In the genomic region with DNA sequence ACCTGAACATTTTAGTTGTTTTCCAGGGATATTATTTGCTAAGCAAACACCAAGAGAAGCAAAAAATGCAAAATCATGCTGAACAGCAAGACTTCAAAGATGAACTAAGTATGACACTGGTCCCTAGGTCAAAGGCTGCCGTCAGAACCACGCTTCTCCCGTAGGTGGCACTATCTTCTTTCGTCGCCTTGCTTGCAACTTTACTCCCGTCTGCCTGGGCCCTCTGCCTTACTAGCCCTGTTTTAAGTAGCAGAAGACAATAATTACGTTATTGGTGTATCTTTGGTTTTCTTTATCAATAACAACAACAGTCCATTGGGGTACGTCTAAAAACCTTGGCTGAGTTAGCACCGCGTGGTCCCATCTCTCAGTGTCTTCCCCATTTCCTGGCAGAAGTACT, we compare ENCODE assay signal across 9 mouse cellular contexts. TPM values are rescaled to one million over a fixed set of nuclear protein-coding genes. Genes with fewer than 3 reads are reported as not detected.
DNase-seq lines count a peak whose midpoint lies in the region; ATAC-seq lines count a peak whose summit lies in the region.
"Had no signal": no experiment of that assay in that cellular context is flagged by ENCODE, and none has a peak within 500 bp of the region (broad histone marks: within the 10 kb centered on the region; RNA-seq: fewer than 3 reads in every experiment).

No protein-coding gene starts in this region.

- peak overlapping the region; percentile 80 for H3K4me3 ChIP-seq in heart, embryonic 15.5 days
- H3K4me3 ChIP-seq: megakaryocyte, embryonic 14.5 days had no signal

- DNase-seq in frontal cortex, postnatal 36 days (ENCODE audit: low spot score in 2 of 2), result peak; percentile 34 to 52
- DNase-seq in adipocyte (ENCODE audit: low spot score), result peak; percentile 75
- peak; percentile 30 for DNase-seq in embryo, embryonic 11.5 days (ENCODE audit: low read depth, low spot score)
- peak; percentile 27 for DNase-seq in large intestine, adult 2 months (ENCODE audit: low read depth, low spot score)
- peak; percentile 59 to 78 for DNase-seq in lung, postnatal 4 days
- peak; percentile 12 to 67 for DNase-seq in spleen, postnatal 10 days (ENCODE audit: low spot score in 2 of 2)

- no peaks in the 10 kb centered on the region for H3K9me3 ChIP-seq in heart, embryonic 15.5 days (replicated peaks)
- H3K9me3 ChIP-seq: megakaryocyte, embryonic 14.5 days had no signal

- ATAC-seq in frontal cortex, adult (ENCODE audit: low TSS enrichment), result no peak
- ATAC-seq in heart, embryonic 15.5 days (replicated peaks; ENCODE audit: insufficient number of reproducible peaks, insufficient read depth, low FRiP score, low read depth), result no peak

- no peaks in the 10 kb centered on the region for H3K36me3 ChIP-seq in heart, embryonic 15.5 days

- peaks cover 18% of the 10 kb centered on the region for H3K4me1 ChIP-seq in heart, embryonic 15.5 days (replicated peaks)

- peak overlapping the region; percentile 92 for H3K4me2 ChIP-seq in heart, embryonic 15.5 days

- no peak overlapping the region for H3K27ac ChIP-seq in heart, embryonic 15.5 days

- WGBS in heart, embryonic 15.5 days, result 6% methylated on average over 10 of the region's 10 CpGs
- WGBS in large intestine, adult 2 months, result 13% methylated on average over 10 of the region's 10 CpGs

- no peaks in the 10 kb centered on the region for H3K27me3 ChIP-seq in heart, embryonic 15.5 days

- H3K9ac ChIP-seq in heart, embryonic 15.5 days, result no peak overlapping the region

RNA-seq across cellular contexts. Expression of a gene that starts 1.7 kb away (rescaled TPM):
- 15.3 and 17.6 TPM in 2 replicates for polyA plus RNA-seq in heart, embryonic 15.5 days (2015; fragmentation: Nextera tagmentation; extraction: Ambion mirVana)
- 2.5 and 6.1 TPM in 2 replicates for polyA plus RNA-seq in large intestine, adult 2 months (2012; rRNA removed)

RNA-seq across cellular contexts. Expression of a gene that starts 49.0 kb away (rescaled TPM):
- polyA plus RNA-seq in heart, embryonic 15.5 days (2015; fragmentation: Nextera tagmentation; extraction: Ambion mirVana), result 24.0 and 26.6 TPM in 2 replicates
- polyA plus RNA-seq in large intestine, adult 2 months (2012; rRNA removed), result 12.9 and 16.4 TPM in 2 replicates

RNA-seq across cellular contexts. Expression of a gene that starts 58.9 kb away (rescaled TPM):
- 45.1 and 48.8 TPM in 2 replicates for polyA plus RNA-seq in heart, embryonic 15.5 days (2015; fragmentation: Nextera tagmentation; extraction: Ambion mirVana)
- 8.4 and 9.9 TPM in 2 replicates for polyA plus RNA-seq in large intestine, adult 2 months (2012; rRNA removed)
